Mouse (Mus musculus) frontal cortex, adult (tissue): ENCODE measurements around the gene 4930415O20Rik.
A peak's percentile ranks its signal among the peaks of the same experiment; 100 is the strongest.
"Not testable (repeated sequence)": the region's sequence is repeated elsewhere in the genome, so short reads cannot be mapped to it uniquely, and the experiment has no call there.

Experiments
- ATAC-seq: cut with Nextera tagmentation; 2 replicates; pipeline ENCODE4 v1.9.2; 2017; ENCODE audit warnings: mild to moderate bottlenecking, moderate library complexity, mixed read lengths; ENCODE audit not compliant: low TSS enrichment

The 4930415O20Rik gene

GRCm38 (mm10) chr15:98568256-98569033, 2.4 kb upstream of the 4930415O20Rik start:
- ATAC-seq, result no peak

- ATAC-seq, result no peak
These were observed 1.6 kb upstream of the 4930415O20Rik start for GRCm38 (mm10) chr15:98569216-98569615.

DNA sequence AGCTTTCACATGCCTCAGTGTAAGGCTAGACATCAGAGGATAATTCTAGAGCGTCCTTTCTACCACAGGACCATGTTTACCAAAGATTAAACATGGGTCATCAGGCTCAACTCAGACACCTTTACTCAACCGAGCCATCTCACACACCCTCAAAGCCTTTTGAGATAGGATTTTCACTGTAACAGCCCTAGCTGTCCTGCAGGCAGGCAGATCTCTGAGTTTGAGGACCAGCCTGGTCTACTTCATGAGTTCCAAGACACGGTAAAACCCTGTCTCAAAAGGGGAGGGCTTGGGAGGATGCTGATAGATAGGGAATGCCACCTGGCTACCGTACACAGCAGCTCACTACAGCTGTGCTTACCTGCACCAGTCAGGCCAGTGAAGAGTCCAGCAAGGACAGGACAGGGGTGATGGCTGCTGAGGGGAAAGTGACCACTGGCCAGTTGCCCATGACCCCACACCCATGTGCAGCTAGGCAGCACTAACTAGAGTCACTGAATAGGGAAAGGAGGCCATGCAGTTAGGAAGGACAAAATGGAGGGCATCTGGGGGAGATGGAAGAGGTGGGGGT, 924 bp upstream of the 4930415O20Rik start:
- no peak for ATAC-seq

DNA sequence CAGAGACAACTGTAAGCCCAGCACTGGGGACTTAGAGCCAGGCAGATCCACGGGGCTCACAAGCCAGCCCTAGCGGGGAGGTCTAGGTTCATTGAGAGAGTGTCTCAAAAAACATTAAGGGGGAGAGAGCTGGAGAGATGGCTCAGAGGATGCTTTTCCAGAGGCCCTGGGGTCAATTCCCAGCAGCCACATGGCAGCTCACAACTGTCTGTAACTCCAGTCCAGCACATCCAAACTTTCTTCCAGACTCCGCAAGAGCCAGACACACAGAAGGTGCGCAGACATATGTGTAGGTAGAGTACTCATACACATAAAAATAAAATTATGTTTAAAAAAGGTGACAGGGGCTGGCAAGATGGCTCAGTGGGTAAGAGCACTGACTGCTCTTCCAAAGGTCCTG, 2.5 kb downstream of the 4930415O20Rik start:
- ATAC-seq, result no peak

GRCm38 (mm10) chr15:98579310-98579709, 8.5 kb downstream of the 4930415O20Rik start:
- no peak for ATAC-seq

- peak; percentile 84 for ATAC-seq
These were observed 9.1 kb downstream of the 4930415O20Rik start for GRCm38 (mm10) chr15:98579795-98580464.

- peak; percentile 59; the same call in 1 of the 2 replicates for ATAC-seq
These were observed 11.6 kb downstream of the 4930415O20Rik start for GRCm38 (mm10) chr15:98582410-98582809.

- no peak for ATAC-seq
These were observed 12.2 kb downstream of the 4930415O20Rik start for GRCm38 (mm10) chr15:98582996-98583395.

DNA sequence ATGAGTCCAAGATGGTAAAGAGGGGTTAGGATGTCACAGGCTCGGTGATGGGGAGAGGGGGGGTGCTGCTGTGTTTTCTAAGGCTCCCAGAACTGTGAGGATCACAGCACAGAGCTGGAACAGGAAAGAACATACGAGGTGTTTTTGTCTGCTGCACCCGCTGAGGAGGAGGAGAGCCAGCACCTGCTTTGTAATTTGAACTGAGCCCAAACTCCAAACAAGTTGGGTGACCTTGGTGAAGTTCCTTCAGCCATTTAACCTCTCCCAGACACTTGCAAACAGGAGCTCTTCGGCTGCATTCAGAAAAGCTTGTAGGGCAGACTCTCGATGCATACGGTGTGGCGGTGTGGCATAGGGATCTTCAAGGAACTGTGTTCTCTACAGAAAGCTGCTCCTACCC, 14.6 kb downstream of the 4930415O20Rik start:
- ATAC-seq, result no peak

GRCm38 (mm10) chr15:98586141-98586540, 15.3 kb downstream of the 4930415O20Rik start:
- not testable (repeated sequence) for ATAC-seq

DNA sequence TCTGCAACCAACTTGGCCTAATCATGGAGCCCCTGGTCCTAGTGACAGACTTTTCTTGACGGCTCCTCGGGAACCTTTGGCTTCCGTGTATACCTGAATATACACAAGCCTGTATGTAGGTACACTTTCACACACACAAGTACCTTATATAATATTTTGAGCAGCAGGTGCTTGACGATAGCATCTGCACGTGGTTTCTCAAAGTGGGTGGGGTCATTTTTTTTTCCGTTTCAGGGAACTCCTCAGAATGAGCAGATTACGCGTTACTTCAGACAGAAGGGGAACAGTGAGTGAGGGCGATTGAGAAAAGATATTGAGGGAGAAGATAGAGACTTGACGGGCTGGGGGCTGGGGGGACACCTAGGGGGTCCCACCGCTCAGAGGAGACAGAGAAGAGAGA, 16.9 kb downstream of the 4930415O20Rik start:
- ATAC-seq, result no peak

GRCm38 (mm10) chr15:98589640-98590336, 19.0 kb downstream of the 4930415O20Rik start:
- ATAC-seq, result no peak

- no peak for ATAC-seq
These were observed 20.6 kb downstream of the 4930415O20Rik start for GRCm38 (mm10) chr15:98591396-98591795.

DNA sequence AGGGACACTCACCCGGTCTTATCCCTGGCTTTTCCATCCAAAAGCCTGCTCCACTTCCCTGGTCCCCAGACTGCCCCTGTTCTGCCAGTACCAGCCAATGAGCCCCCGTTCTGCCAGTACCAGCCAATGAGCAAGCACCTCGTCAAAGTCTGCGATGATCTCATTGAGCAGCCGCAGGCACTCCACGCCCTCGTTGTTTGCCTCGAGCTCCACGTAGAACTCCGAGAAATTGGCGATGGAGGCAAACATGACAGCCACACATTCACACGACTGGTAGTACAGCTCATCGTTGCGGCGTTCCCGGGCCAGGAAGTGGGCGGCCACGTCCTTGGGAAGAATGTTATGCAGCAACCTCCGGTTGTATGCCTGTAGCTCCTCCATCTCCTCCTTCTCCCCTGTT, 23.4 kb downstream of the 4930415O20Rik start:
- peak; percentile 94 for ATAC-seq

DNA sequence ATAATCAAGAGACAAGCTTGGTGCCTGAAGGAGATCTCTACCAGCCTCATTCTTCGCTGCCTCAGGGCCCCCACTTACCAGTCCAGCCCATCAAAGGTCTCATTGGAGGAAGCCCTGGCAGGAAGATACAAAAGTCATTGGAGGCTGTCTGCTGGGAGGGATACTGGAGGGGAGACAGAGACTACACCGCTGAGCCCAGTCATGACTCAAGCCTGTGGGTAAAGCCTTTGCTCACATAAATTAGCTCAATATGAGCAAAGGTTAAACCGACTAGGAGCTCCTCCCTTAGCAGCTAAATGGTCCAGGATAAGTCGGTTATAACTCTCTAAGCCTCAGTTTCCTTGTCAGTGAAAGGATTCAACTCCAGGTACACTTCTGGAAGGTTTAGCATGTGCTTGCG, 24.2 kb downstream of the 4930415O20Rik start:
- ATAC-seq, result no peak

- ATAC-seq, result no peak
These were observed 25.8 kb downstream of the 4930415O20Rik start for GRCm38 (mm10) chr15:98596609-98597008.

DNA sequence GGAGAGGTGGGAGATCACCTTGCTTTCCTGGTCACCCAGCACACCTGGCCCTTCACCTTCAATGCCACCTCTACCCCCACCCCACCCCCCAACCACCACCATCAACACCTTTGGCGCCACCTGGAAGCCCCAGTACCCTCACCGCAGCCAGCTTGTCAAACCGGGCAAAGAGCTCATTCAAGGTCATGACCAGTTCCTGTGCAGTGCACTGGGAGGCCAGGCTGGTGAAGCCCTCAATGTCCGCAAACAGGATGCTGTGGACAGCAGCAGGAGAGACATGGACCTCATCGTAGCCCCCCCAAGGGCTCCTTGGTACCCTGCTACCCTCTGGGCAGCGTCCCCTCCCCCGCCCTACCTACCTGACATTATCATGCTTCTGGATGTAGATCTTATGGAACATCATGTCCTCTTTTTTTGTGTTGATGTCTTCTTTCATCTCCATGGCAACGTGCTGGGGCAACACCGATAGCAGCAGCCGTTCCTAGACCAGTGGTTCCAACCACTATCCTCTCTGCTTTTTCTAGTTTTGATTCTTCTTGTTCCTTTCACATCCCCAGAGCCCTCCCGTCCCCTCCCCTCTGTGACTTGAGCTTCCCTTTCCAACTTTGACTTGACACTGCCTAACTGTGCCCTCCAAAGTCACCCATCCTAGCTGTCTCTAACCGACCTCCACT, 29.4 kb downstream of the 4930415O20Rik start:
- ATAC-seq, result peak; percentile 34; the same call in 1 of the 2 replicates

GRCm38 (mm10) chr15:98601832-98602190, 31.0 kb downstream of the 4930415O20Rik start:
- no peak for ATAC-seq

GRCm38 (mm10) chr15:98602191-98602881, 31.5 kb downstream of the 4930415O20Rik start:
- ATAC-seq, result peak; percentile 43; the same call in 1 of the 2 replicates

DNA sequence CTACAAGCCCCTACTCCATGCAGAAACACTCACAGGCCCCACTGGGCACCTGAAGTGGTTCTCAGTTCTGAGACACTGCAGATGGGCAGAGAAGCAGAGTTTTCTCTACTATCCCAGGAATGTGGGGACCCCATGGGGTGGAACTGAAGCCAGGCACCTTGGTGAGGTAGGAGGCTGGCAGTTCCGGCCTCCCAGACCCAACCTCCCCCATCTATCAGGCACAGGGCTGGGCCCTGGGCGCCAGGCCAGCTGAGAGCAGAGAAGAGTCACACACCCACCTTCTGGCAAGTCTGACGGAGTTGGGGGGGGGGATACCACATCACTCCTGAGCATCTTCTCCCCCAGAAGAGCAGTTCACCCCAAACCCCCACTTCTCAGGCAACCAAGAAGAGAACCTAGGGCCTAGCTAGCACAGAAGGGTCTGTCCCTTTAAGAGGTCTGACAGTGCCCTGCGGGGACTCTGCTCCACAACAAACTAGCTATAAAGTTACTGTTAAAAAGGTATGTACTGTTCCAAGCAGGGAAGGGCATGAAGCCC, 32.2 kb downstream of the 4930415O20Rik start:
- ATAC-seq, result no peak
